Mouse (Mus musculus) myocyte (in vitro differentiated cells): ENCODE measurements around the gene Ola1.

ENCODE experiments used
- MYOG ChIP-seq, 3 experiments: IDR thresholded peaks; one replicate each; pipeline ENCODE4 v1.6.1; 2011; ENCODE audit warnings: control low read depth in 2 of 3, low read depth in 2 of 3, mild to moderate bottlenecking in 2 of 3; ENCODE audit not compliant: insufficient read length in 2 of 3, control insufficient read depth in 1 of 3, insufficient read depth in 1 of 3
- USF1 ChIP-seq: IDR thresholded peaks from one replicate; pipeline ENCODE4 v1.6.1; 2011; ENCODE audit warnings: low read depth, mild to moderate bottlenecking, control low read depth, moderate library complexity

DNA sequence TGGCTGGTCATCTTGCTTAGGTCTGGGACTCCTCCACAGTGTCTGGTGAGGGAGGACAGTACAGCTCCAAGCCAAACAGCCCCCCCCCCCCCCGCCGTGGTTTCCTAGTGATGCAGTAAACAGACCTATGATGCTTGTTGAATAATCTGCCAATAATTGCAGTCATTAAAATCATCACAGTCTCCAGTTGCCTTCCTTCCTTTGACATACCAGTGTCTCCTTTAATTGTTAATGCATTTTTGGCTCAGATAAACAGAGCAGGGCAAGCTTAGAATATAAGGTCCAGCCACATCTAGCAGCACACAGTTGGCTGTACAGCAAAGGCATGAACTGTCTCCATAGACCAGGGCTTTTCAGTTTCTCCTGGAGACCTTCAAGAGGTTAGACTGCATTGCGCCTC lies 48.5 kb upstream of the Ola1 start:
- no peak for TF ChIP-seq MYOG (IDR thresholded peaks at IDR 0.05; ENCODE audit: control insufficient read depth in 1 of 3, insufficient read depth in 1 of 3, insufficient read length in 2 of 3, low read depth in 2 of 3)
- no peak for TF ChIP-seq USF1
